Mouse (Mus musculus) megakaryocyte progenitor cell, adult 5-6 weeks (primary cell): ENCODE data around the gene Banp. TPM values are rescaled to one million over a fixed set of nuclear protein-coding genes. Genes with fewer than 3 reads are reported as not detected.

Source experiments
- ATAC-seq: replicated peaks from 2 replicates; pipeline ENCODE4 v1.8.0; 2016; ENCODE audit warnings: mild to moderate bottlenecking, moderate TSS enrichment, inconsistent platforms; ENCODE audit not compliant: poor library complexity
- total RNA-seq, 2 experiments: library from RNA; stranded (forward) in 1 of 2; stranded (reverse) in 1 of 2; fragments of 157-497, 149-512 nt in 1 of 2; fragments of 200-1000 nt in 1 of 2; gene quantifications; 2 replicates each; pipeline versions ENCODE4 v1.2.3 to v1.2.4; 2015 to 2017

Gene Banp
- total RNA-seq, 2 experiments from 2014 or later: 7.5 to 21.8 TPM

- ATAC-seq: peak; percentile 72
These were observed 595 bp downstream of the Banp start for GRCm38 (mm10) chr8:121949941-121950748.

- ATAC-seq: no peak
These were observed 1.5 kb downstream of the Banp start for GRCm38 (mm10) chr8:121950749-121951655.

- no peak for ATAC-seq
These were observed 2.1 kb downstream of the Banp start for GRCm38 (mm10) chr8:121951656-121952009.

- ATAC-seq: no peak
These were observed 2.6 kb downstream of the Banp start for GRCm38 (mm10) chr8:121952122-121952521.

- ATAC-seq: no peak
These were observed 3.2 kb downstream of the Banp start for GRCm38 (mm10) chr8:121952800-121953199.

- ATAC-seq: no peak
These were observed 4.4 kb downstream of the Banp start for GRCm38 (mm10) chr8:121953821-121954545.

- ATAC-seq: no peak
These were observed 5.5 kb downstream of the Banp start for GRCm38 (mm10) chr8:121954981-121955555.

GRCm38 (mm10) chr8:121955825-121956500, 6.4 kb downstream of the Banp start:
- peak; percentile 76 for ATAC-seq

GRCm38 (mm10) chr8:121958395-121958794, 8.8 kb downstream of the Banp start:
- ATAC-seq: no peak

GRCm38 (mm10) chr8:121962892-121963291, 13.3 kb downstream of the Banp start:
- ATAC-seq: no peak

GRCm38 (mm10) chr8:121964716-121965512, 15.4 kb downstream of the Banp start:
- ATAC-seq: no peak

GRCm38 (mm10) chr8:121966110-121966509, 16.6 kb downstream of the Banp start:
- no peak for ATAC-seq

GRCm38 (mm10) chr8:121966714-121967448, 17.3 kb downstream of the Banp start:
- ATAC-seq: no peak

GRCm38 (mm10) chr8:121967977-121968376, 18.4 kb downstream of the Banp start:
- ATAC-seq: no peak

- peak; percentile 79 for ATAC-seq
These were observed 19.0 kb downstream of the Banp start for GRCm38 (mm10) chr8:121968542-121968941.

- ATAC-seq: no peak
These were observed 20.7 kb downstream of the Banp start for GRCm38 (mm10) chr8:121970225-121970624.

GRCm38 (mm10) chr8:121971488-121972058, 22.0 kb downstream of the Banp start:
- ATAC-seq: peak; percentile 65

- ATAC-seq: peak; percentile 64
These were observed 24.4 kb downstream of the Banp start for GRCm38 (mm10) chr8:121973906-121974305.
